Mouse (Mus musculus): ENCODE data around the gene Tspyl4.
"Not testable (repeated sequence)": the region's sequence is repeated elsewhere in the genome, so short reads cannot be mapped to it uniquely, and the experiment has no call there.

Tspyl4 gene

DNA sequence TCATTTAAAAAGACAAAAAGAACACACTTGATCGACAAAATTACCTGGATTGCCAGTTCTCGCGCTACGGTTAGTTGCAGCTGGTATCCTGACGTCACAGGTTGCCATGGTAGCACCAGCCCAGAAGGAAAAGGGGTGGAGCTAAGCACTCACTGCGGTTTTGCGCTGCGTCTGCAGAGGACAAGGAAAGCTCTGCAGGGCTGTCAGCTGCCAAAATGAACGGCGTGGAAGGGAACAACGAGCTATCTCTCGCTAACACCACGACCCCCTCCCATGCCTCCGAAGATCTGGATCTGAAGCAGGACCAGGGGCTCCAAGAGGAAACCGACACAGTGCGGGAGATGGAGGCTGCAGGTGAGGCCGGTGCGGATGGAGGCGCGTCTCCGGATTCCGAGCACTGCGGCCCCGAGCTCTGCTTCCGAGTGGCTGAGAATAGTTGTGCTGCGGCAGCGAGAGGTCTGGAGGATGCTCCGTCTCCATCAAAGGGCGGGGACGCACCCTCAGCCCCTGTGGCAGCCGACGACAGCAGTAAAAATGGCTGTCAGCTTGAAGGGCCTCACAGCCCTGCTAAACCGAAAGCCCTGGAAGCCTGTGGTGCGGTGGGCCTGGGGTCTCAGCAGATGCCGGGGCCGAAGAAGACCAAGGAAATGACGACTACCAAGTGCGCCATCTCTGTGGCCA, at the start of gene Tspyl4:
TSS of gene Tspyl4 (plus strand) at position 144 of the 681 bp plus-strand sequence.
- in situ Hi-C loops (cut with MboI, MseI) = loop anchor here (10.0 kb wide), 1 partner anchor 117 kb away; the partner anchor contains the start of gene Nt5dc1

DNA sequence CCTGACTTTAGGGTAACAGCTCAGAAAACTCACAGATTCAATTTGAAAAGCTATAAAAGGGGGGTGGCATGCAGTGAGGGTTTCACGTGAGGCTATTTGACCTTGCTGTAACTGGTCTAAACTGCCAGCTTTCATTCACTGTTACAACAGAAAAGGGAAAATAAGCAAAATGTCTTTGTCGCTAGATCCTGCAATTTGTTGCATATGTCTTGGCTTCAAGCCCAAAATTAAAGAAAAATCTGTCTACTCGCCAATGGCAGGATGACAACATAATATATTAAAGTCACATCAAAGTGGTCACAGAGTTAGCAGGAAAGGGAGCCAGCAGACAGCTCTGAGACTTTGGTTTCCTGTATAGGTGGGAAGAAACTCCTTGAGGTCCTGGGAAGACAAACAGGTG, 49.5 kb upstream of the Tspyl4 start:
- in situ Hi-C loops (cut with MboI, MseI) = no loop called here

DNA sequence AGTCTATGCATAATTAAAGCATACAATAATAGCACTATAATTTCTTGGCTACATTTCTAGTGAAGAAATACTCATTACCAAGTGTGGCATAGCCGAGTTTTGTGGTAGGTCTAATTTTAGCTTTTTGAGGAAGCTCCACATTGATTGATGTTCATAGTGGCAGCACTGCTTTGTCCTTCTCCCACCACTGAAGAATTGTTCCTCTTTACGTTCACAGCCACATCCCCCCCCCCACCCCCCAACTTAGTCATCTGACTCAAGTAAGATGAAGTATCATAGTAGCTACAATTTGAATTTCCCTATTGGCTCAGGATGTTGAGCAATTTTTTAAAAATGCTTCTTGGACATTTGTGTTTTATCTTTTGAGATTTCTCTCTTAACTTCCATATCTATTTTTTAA, 47.6 kb upstream of the Tspyl4 start:
- in situ Hi-C loops (cut with MboI, MseI) = no loop called here

DNA sequence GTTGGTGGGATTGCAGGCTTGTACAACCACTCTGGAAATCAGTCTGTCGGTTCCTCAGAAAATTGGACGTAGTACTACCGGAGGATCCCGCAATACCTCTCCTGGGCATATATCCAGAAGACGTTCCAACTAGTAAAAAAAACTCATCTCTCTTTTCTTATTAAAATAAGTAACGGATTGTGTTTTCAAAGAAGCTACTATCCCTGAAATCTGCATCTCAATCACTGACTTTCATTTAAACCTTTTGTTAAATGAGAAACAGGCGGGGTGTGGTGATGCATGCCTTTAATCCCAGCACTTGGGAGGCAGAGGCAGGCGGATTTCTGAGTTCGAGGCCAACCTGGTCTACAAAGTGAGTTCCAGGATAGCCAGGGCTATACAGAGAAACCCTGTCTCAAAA, 44.4 kb upstream of the Tspyl4 start:
- in situ Hi-C loops (cut with MboI, MseI) = not testable (repeated sequence)

DNA sequence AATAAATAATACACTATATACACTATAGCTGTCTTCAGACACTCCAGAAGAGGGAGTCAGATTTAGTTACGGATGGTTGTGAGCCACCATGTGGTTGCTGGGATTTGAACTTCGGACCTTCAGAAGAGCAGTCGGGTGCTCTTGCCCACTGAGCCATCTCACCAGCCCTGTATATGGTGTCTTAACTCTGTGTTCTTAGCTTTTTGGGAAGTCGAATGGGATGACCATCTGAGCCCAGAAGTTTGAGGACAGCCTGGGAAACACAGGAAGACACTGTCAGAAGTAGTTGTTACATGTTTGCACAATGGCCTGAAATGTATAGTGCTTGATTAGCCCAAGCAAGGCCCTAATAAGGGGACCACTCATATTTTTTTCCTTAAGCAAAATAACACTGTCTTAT, 32.1 kb upstream of the Tspyl4 start:
- in situ Hi-C loops (cut with MboI, MseI) = no loop called here

DNA sequence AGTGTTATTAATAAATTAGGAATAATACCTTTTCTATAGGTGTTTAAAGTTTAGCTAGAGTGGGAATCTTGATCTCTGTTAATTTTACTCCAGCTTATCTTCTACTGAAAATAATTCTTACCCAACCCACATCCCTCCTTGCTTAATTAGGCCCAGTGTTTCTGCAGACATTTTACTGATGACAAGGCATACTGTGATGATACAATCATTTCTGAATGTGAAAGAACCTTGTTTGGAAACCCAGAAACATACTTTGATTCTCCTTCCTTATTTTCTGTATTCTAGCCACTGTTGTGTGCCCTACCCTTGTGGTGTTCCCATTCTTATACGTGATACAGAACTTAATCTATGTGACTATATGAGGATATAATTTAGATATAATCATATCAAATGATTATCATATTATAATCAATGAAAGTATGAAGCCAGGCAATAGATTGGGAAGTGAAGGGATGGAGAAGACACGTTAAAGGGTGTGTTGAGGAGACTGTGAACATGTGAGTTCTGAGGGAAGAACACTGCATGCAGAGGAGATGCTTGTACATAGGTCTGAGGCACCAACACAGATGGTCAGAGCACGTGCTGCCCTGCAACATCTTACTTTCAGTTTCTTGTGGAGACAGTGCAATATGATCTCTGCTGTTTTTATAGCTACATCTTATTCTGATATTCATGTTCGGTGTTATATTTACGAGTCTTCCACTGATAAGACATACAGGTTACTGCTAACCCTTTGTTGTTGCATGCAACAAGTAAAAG, 29.8 kb upstream of the Tspyl4 start:
- in situ Hi-C loops (cut with MboI, MseI) = no loop called here

DNA sequence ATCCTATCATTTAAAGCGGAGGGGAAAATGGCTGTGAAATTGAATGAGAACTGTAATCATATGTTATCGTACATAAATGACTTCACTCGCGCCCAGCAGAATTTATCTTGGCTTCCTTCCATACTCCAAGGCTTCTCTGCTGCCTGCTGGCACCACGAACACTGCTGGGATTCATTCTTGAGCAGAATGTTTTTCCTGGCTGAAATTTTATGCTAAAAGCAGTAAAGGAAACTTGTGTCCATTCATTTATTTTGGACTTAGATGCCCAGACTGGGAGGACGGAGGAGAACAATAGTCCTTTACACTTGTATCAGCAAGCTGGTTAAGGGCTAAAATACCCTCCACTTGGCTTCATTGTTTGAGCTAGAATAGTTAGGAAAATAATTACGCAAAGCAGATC, 25.6 kb upstream of the Tspyl4 start:
- in situ Hi-C loops (cut with MboI, MseI) = no loop called here

DNA sequence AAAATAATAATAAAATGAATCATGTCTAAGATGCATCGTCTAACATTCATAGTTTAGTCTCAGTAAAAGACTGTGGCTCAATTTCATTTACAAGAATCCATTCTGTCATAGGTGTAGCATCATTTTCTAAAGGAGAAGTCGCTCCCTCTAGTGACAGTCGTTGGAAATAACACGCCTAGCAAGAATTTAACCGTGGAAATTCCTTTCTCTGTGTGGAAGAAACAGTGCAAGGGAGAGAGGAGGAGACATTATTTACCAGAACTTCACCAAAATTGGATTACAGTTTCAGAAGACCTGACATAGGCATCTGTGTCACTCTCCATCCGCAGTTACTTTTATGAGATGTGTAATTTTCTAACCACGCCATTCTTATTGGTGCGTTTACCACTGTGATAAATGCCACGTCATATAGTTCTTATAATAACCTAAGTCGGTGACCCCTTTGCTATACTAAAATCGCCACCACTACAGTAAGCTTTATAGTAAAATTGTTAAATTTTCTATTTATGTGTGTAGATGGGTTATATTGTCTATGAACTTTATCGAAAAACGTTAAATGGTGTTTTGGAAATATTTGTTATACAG, 16.6 kb upstream of the Tspyl4 start:
- in situ Hi-C loops (cut with MboI, MseI) = no loop called here

DNA sequence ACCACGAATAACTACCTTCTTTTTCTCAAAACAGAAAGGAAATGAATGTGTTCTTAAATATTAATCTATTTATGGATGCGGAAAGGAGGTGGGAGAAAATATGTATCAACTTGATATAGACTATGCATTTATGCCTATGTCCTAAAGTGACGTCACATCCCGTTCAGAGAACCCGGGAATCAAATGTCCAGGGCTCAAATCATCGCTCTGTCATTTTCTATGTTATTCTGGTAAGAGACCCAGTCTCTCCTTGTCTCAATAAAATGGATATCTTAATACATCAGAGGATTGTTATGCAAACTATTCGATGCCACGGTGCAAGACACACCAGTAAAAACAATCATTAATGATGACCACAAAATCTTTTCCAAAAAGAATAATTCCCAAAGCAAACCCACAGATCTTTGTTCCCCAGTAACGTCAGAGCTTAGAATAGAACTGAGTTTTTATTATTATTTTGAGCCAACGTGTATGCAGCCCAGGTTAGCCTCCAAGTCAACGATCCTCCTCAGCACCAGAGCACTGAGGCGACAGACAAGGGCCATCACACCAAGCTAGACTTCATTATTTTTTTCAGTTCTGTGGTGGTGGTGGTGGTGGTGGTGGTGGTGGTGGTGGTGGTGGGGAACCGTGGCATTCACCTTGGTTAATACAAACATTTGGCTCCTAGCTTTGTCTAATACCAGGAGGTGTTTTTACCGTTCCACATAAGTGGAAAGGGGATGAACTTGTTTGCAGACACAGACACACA, 15.9 kb upstream of the Tspyl4 start:
- in situ Hi-C loops (cut with MboI, MseI) = no loop called here

DNA sequence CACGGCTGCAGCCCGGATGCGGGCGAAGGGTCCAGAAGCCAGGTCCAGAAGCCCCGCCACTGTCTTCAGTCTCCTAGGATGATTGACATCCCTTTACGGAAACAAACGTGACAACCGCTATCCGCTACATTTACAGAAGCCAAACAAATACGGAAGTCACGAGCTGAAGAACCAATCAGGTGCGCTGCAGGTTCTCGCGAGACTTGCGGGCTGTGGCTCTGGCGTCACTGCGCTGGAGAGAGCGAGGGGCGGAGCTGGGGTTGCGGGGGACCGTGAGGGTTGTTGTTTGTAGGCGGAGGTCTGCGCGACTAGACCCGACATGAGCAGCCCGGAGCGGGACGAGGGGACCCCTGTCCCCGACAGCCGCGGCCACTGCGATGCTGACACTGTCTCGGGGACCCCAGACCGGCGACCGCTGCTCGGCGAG, 15.3 kb upstream of the Tspyl4 start, which contains the start of gene Tspyl1:
TSS of gene Tspyl1 (plus strand) at position 229 of the 427 bp plus-strand sequence.
- in situ Hi-C loops (cut with MboI, MseI) = no loop called here

DNA sequence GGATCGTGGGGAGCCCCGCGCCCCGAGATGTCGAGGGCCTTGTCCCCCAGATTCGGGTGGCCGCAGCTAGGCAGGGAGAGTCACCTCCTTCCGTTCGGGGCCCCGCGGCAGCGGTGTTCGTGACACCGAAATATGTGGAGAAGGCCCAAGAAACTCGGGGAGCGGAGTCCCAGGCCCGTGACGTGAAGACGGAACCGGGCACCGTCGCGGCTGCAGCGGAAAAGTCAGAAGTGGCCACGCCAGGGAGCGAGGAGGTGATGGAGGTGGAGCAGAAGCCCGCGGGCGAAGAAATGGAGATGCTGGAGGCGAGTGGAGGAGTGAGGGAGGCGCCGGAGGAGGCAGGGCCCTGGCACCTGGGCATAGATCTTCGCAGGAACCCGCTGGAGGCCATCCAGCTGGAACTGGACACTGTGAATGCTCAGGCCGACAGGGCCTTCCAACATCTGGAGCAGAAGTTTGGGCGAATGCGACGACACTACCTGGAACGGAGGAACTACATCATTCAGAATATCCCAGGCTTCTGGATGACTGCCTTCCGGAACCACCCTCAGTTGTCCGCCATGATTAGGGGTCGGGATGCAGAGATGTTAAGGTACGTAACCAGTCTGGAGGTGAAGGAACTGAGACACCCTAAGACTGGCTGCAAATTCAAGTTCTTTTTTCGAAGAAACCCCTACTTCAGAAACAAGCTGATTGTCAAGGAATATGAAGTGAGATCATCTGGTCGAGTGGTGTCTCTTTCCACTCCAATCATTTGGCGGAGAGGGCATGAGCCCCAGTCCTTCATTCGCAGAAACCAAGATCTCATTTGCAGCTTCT, 14.6 kb upstream of the Tspyl4 start:
- in situ Hi-C loops (cut with MboI, MseI) = no loop called here

DNA sequence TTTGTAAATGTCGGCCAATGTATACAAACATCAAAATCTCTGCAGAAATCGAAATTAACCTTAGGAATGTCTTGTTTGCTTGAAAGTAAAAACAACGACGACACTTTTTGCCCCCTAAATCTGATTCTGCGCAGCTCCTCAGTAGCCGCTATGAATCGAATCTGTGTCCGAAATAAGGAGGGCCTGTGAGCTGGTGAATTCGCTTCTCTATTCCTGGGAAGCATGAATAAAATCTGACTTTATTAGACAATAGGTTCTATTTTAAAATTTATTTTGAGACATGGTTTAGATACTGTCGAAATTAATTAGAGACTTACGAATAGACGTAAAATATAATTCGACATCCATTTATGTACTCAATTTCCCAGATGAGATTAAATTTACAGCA, 337 bp upstream of the Tspyl4 start:
- in situ Hi-C loops (cut with MboI, MseI) = loop anchor here (10.0 kb wide), 1 partner anchor 118 kb away; the partner anchor contains the start of gene Nt5dc1

DNA sequence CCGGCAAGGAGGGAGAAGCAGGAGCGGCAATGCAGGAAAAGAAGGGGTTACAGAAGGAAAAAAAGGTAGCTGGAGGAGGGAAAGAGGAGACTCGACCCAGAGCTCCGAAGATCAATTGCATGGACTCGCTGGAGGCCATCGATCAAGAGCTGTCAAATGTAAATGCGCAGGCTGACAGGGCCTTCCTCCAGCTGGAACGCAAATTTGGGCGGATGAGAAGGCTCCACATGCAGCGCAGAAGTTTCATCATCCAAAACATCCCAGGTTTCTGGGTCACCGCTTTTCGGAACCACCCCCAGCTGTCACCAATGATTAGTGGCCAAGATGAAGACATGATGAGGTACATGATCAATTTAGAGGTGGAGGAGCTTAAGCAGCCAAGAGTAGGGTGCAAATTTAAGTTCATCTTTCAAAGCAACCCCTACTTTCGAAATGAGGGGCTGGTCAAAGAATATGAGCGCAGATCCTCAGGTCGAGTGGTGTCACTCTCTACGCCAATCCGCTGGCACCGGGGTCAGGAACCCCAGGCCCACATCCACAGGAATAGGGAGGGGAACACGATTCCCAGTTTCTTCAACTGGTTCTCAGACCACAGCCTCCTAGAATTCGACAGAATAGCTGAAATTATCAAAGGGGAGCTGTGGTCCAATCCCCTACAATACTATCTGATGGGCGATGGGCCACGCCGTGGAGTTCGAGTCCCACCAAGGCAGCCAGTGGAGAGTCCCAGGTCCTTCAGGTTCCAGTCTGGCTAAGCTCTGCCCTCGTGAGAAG, 925 bp downstream of the Tspyl4 start:
- in situ Hi-C loops (cut with MboI, MseI) = loop anchor here (10.0 kb wide), 1 partner anchor 117 kb away; the partner anchor contains the start of gene Nt5dc1

DNA sequence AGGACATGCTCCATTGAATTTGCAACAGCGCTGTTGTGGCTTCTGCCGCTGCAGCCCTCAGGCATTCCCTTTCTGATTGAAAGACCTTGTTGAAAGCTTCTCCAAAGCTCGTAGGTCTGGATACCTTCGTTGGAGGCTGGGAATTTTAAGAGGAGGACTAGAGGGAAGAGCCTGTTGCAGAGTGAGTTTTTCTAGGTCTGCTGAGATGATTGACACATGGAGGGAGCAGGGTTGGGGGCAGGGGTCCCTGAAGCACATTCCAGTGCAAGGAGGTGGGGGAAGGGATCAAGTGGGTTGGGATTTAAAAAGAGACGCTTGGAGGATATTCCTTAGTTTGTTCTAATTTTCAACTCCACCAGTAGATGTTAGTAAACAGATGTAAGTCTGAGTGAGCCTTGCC, 3.1 kb downstream of the Tspyl4 start:
- in situ Hi-C loops (cut with MboI, MseI) = no loop called here

DNA sequence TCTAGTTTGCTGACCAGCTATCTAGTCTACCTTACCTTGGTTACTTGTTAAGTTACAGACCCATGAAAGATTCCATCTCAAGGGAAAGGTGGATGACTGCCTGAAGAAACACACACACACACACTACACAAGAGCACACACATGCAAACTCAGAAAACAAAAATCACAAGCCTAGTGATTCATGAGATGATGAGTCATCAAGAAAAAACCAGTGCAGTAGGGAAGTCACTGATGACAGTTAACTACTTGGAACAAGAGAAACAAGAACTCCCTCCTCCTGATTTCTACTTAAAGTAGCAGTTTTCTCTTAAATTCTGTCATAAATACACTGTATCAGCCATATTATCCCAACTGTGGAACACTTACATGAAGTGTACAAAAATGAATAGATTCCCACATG, 9.8 kb downstream of the Tspyl4 start:
- in situ Hi-C loops (cut with MboI, MseI) = no loop called here

DNA sequence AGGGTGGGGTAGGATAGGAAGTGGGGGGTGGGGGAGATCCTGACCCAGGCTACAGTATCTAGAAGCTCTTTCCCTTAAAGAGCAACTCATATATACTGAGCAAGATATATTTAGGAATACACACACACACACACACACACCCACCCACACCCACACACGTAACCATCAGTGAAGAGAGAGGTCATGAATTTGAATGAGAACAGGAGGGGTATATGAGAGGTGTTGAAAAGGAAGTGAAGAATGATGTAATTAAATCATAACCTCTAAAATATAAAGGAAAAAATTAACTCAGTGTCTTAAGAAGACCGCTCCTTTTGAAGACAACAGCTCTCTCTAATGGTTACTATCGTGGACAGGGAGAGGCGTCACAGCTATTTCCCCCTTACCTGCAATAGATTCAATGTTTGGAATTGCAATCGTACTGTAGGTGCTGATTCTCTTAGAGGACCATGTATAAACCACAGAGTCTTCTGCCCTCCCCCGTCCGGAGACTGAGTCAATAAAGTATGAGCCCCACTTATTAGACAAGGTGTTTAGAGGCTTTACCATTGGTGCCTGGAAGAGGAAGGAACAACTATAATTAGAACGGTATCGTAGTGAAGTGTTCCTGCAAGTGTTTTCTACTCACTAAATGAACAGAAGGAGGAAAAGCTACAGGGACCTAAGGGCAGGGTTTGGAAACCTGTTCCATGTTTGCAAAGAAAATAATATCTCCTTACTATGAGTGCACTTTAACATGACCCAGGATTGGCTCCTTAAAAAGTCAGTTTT, 12.9 kb downstream of the Tspyl4 start:
- in situ Hi-C loops (cut with MboI, MseI) = no loop called here

DNA sequence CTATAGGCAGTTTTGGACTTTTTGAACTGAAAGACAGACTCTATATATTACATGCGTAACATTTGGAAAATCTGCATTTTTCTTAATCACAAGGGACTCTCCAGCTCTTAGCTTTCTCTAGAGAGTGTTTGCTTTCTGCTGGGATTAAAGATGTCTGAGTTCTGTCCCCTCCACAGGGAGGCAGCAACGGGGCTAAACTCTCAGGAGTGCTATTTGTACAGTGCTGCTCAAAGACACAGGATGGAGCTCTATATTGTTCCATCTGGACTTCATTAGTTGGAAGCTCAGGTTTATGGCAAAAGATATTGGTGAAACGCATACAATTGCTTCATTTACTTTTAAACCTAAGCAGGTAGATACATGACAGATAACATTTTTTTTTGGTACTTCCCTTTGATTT, 15.3 kb downstream of the Tspyl4 start:
- in situ Hi-C loops (cut with MboI, MseI) = no loop called here

DNA sequence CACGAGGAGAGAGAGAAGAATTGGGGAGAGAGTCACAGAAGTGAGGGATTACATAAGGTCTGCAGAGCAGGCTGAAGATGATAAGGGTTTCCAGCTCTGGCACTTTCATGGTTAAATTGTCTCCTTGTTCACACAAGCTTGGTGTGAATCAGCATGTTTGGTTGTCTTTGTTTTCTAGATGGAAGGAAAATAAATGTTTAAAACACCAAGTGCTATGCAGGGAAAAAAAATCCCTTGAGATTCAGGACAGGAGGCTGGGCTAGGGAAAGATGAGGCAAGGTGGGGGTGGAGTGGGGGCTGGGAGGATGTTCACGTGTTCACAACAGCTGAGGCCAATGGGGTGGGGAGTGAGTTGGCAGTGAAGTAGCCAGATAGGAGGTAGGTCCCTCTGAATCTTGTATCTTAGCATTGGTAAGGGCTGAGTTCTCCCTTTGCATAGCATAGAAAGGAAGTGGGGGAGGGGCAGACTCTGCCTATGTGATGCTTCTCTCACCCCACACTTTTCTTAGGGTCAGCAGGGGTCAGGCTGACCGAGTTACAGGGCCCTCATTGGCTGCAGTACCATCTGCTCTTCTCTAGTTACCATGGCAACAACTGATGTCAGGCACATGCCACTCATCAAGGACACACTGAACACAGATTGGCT, 19.5 kb downstream of the Tspyl4 start:
- in situ Hi-C loops (cut with MboI, MseI) = no loop called here

DNA sequence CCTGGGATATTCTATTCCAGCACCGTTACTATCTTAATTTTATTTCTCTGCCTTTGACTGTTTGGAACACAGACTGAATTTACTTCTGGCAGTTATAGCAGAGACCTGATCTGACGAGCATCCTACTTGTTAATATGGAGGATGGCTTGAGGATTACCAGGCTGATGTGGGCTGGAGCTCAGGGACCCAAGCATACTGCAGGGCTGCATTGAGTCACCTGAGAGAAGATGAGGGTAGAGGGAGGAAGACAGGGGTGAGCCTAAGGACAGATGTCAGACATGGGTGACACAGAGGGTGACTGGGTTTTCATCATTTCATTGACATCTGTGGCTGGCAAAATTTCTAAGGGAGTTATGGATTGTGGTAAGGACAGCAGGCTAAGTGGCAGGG, 20.0 kb downstream of the Tspyl4 start:
- in situ Hi-C loops (cut with MboI, MseI) = no loop called here
